Mouse (Mus musculus) embryo, embryonic 11 days (tissue): Measurements from ENCODE around the gene Mmp11.

Source experiments
- DNase-seq: peaks from one replicate; pipeline ENCODE4 v3.0.0-alpha.2; 2015

The Mmp11 gene

GRCm38 (mm10) chr10:75935680-75936541, at the start of gene Mmp11:
Gene Mmp11 (minus strand): TSS chr10:75936496.
- DNase-seq = peak; percentile 88

- no peak for DNase-seq
These were observed 43.1 kb upstream of the Mmp11 start for GRCm38 (mm10) chr10:75979432-75979831.

GRCm38 (mm10) chr10:75978835-75979157, 42.5 kb upstream of the Mmp11 start:
- DNase-seq = no peak

GRCm38 (mm10) chr10:75978119-75978834, 42.0 kb upstream of the Mmp11 start:
- no peak for DNase-seq

GRCm38 (mm10) chr10:75975216-75975615, 38.9 kb upstream of the Mmp11 start:
- peak; percentile 12 for DNase-seq

GRCm38 (mm10) chr10:75973846-75974245, 37.5 kb upstream of the Mmp11 start:
- no peak for DNase-seq

- DNase-seq = peak; percentile 36
These were observed 18.1 kb upstream of the Mmp11 start, which contains the start of gene Gm5134 for GRCm38 (mm10) chr10:75954381-75954811. Gene Gm5134 (plus strand): TSS chr10:75954514.

- DNase-seq = peak; percentile 70
These were observed 15.2 kb upstream of the Mmp11 start for GRCm38 (mm10) chr10:75951424-75952050.

- peak; percentile 69 for DNase-seq
These were observed 14.5 kb upstream of the Mmp11 start for GRCm38 (mm10) chr10:75950791-75951210.

- no peak for DNase-seq
These were observed 13.1 kb upstream of the Mmp11 start for GRCm38 (mm10) chr10:75949053-75950045.

GRCm38 (mm10) chr10:75948079-75948478, 11.8 kb upstream of the Mmp11 start:
- no peak for DNase-seq

- DNase-seq = no peak
These were observed 9.6 kb upstream of the Mmp11 start for GRCm38 (mm10) chr10:75945896-75946295.

GRCm38 (mm10) chr10:75945213-75945612, 8.9 kb upstream of the Mmp11 start:
- DNase-seq = no peak

GRCm38 (mm10) chr10:75944066-75944772, 7.9 kb upstream of the Mmp11 start:
- DNase-seq = peak; percentile 36

GRCm38 (mm10) chr10:75942736-75943477, 6.6 kb upstream of the Mmp11 start, which contains the start of gene Vpreb3:
Gene Vpreb3 (plus strand): TSS chr10:75943057.
- no peak for DNase-seq

- DNase-seq = no peak
These were observed 4.9 kb upstream of the Mmp11 start for GRCm38 (mm10) chr10:75941042-75941824.

GRCm38 (mm10) chr10:75940520-75940919, 4.2 kb upstream of the Mmp11 start, which contains the start of gene Gm867:
Gene Gm867 (minus strand): TSS chr10:75940672.
- no peak for DNase-seq

GRCm38 (mm10) chr10:75939481-75940234, 3.4 kb upstream of the Mmp11 start:
- DNase-seq = no peak
